Mouse (Mus musculus) lung, embryonic 14.5 days (tissue): ENCODE results near the gene Nfatc2. TPM values are rescaled to one million over a fixed set of nuclear protein-coding genes. Genes with fewer than 3 reads are reported as not detected.

ENCODE experiments used
- ATAC-seq: fragments of 200-750 bp; cut with Nextera tagmentation; 2 replicates; pipeline ENCODE4 v1.8.0; 2017; ENCODE audit warnings: mild to moderate bottlenecking, moderate TSS enrichment, moderate library complexity; ENCODE audit not compliant: insufficient read depth
- DNase-seq: peaks from one replicate; pipeline ENCODE4 v3.0.0-alpha.2; 2015
- H3K27ac ChIP-seq: fragments of 300-500 bp; sonication (generic); 2 replicates; pipeline ENCODE4 v1.5.1; 2014; ENCODE audit warnings: low read depth, mild to moderate bottlenecking, moderate library complexity
- H3K27me3 ChIP-seq: fragments of 300-500 bp; sonication (generic); 2 replicates; pipeline ENCODE4 v1.6.1; 2014; ENCODE audit warnings: low read length, control low read depth; ENCODE audit not compliant: insufficient read depth
- H3K36me3 ChIP-seq: fragments of 300-500 bp; sonication (generic); 2 replicates; pipeline ENCODE4 v1.6.1; 2014; ENCODE audit warnings: control low read depth; ENCODE audit not compliant: insufficient read depth
- H3K4me1 ChIP-seq: fragments of 300-500 bp; sonication (generic); 2 replicates; pipeline ENCODE4 v1.6.1; 2014; ENCODE audit warnings: antibody characterized with exemption, control low read depth; ENCODE audit not compliant: insufficient read depth
- H3K4me2 ChIP-seq: fragments of 300-500 bp; sonication (generic); 2 replicates; pipeline ENCODE4 v1.6.1; 2014; ENCODE audit warnings: mild to moderate bottlenecking
- H3K4me3 ChIP-seq: fragments of 300-500 bp; sonication (generic); 2 replicates; pipeline ENCODE4 v1.5.1; 2014; ENCODE audit warnings: low read depth, low read length
- H3K9ac ChIP-seq: fragments of 300-500 bp; sonication (generic); 2 replicates; pipeline ENCODE4 v1.6.1; 2014
- H3K9me3 ChIP-seq: fragments of 300-500 bp; sonication (generic); 2 replicates; pipeline ENCODE4 v1.6.1; 2016; ENCODE audit warnings: low read depth, low read length, control low read depth
- CTCF ChIP-seq: IDR thresholded peaks from 2 replicates; pipeline ENCODE4 v1.5.1; 2016; ENCODE audit warnings: antibody characterized with exemption, low read depth
- WGBS: fragments of 180-500 bp; shearing (Covaris S2); extraction: QIAGEN DNeasy Blood & Tissue Kit; methylation state at CpG from one replicate; pipeline ENCODE4 v1.1.7; 2014; 5-methylcytosine and 5-hydroxymethylcytosine counted together
- polyA plus RNA-seq: library from polyadenylated mRNA; unstranded; fragments of >200 nt; fragmentation: Nextera tagmentation; extraction: Ambion mirVana; gene quantifications from 2 replicates; pipeline ENCODE4 v1.2.1, GENCODE M21; 2014

The Nfatc2 gene
- polyA plus RNA-seq, 1 experiment from 2014 or later = 2.3 TPM

GRCm38 (mm10) chr2:168522247-168522646 is 79.2 kb downstream of the Nfatc2 start:
- no peak overlapping the region for H3K4me3 ChIP-seq
- DNase-seq = no peak
- peaks cover 17% of the 10 kb centered on the region for H3K4me1 ChIP-seq
- H3K27ac ChIP-seq = no peak overlapping the region
- no peaks in the 10 kb centered on the region for H3K36me3 ChIP-seq
- H3K27me3 ChIP-seq = no peaks in the 10 kb centered on the region
- TF ChIP-seq CTCF = no peak
- no peak overlapping the region for H3K4me2 ChIP-seq
- no peak overlapping the region for H3K9ac ChIP-seq
- 61% methylated on average over 3 of the region's 3 CpGs for WGBS
- H3K9me3 ChIP-seq = no peaks in the 10 kb centered on the region
- ATAC-seq = no peak

GRCm38 (mm10) chr2:168520771-168521170 is 80.7 kb downstream of the Nfatc2 start:
- H3K27ac ChIP-seq = no peak overlapping the region
- DNase-seq (no peak), ATAC-seq (no peak)
- H3K4me3 ChIP-seq = no peak overlapping the region
- H3K36me3 ChIP-seq = no peaks in the 10 kb centered on the region
- TF ChIP-seq CTCF = no peak
- peaks cover 14% of the 10 kb centered on the region for H3K4me1 ChIP-seq
- 88% methylated on average over 7 of the region's 7 CpGs for WGBS
- H3K9me3 ChIP-seq = no peaks in the 10 kb centered on the region
- H3K4me2 ChIP-seq = no peak overlapping the region
- H3K9ac ChIP-seq = no peak overlapping the region
- no peaks in the 10 kb centered on the region for H3K27me3 ChIP-seq

- WGBS = 72% methylated on average over 8 of the region's 8 CpGs
- Histone ChIP-seq H3K4me1 (peaks cover 3% of the 10 kb centered on the region), H3K27me3 (no peaks in the 10 kb centered on the region), H3K27ac (no peak overlapping the region), H3K36me3 (no peaks in the 10 kb centered on the region), H3K4me2 (no peak overlapping the region), H3K9me3 (no peaks in the 10 kb centered on the region), H3K9ac (no peak overlapping the region), H3K4me3 (no peak overlapping the region)
- ATAC-seq (no peak), DNase-seq (no peak)
- TF ChIP-seq CTCF = no peak
These were observed 81.9 kb downstream of the Nfatc2 start for GRCm38 (mm10) chr2:168519589-168519988.

GRCm38 (mm10) chr2:168518256-168518659 is 83.2 kb downstream of the Nfatc2 start:
- WGBS = 70% methylated on average over 15 of the region's 15 CpGs
- H3K27me3 ChIP-seq = no peaks in the 10 kb centered on the region
- H3K36me3 ChIP-seq = no peaks in the 10 kb centered on the region
- ATAC-seq = no peak
- no peaks in the 10 kb centered on the region for H3K4me1 ChIP-seq
- H3K9ac ChIP-seq = no peak overlapping the region
- H3K4me3 ChIP-seq = no peak overlapping the region
- no peak overlapping the region for H3K4me2 ChIP-seq
- DNase-seq = no peak
- H3K9me3 ChIP-seq = no peaks in the 10 kb centered on the region
- no peak overlapping the region for H3K27ac ChIP-seq
- no peak for TF ChIP-seq CTCF

GRCm38 (mm10) chr2:168517774-168518173 is 83.7 kb downstream of the Nfatc2 start:
- Histone ChIP-seq H3K27me3 (no peaks in the 10 kb centered on the region), H3K36me3 (no peaks in the 10 kb centered on the region), H3K9me3 (no peaks in the 10 kb centered on the region), H3K4me2 (no peak overlapping the region), H3K9ac (no peak overlapping the region), H3K4me3 (no peak overlapping the region), H3K27ac (no peak overlapping the region), H3K4me1 (no peaks in the 10 kb centered on the region)
- 82% methylated on average over 7 of the region's 7 CpGs for WGBS
- TF ChIP-seq CTCF = no peak
- ATAC-seq = no peak
- DNase-seq = no peak

GRCm38 (mm10) chr2:168516717-168517116 is 84.7 kb downstream of the Nfatc2 start:
- TF ChIP-seq CTCF = no peak
- WGBS = 73% methylated on average over 7 of the region's 7 CpGs
- DNase-seq = no peak
- H3K9me3 ChIP-seq = no peaks in the 10 kb centered on the region
- no peak overlapping the region for H3K9ac ChIP-seq
- H3K4me1 ChIP-seq = no peaks in the 10 kb centered on the region
- ATAC-seq = no peak
- H3K4me3 ChIP-seq = no peak overlapping the region
- H3K36me3 ChIP-seq = no peaks in the 10 kb centered on the region
- H3K4me2 ChIP-seq = no peak overlapping the region
- H3K27me3 ChIP-seq = no peaks in the 10 kb centered on the region
- H3K27ac ChIP-seq = no peak overlapping the region

- H3K27ac ChIP-seq = no peak overlapping the region
- no peaks in the 10 kb centered on the region for H3K9me3 ChIP-seq
- 69% methylated on average over 4 of the region's 4 CpGs for WGBS
- TF ChIP-seq CTCF = no peak
- no peak overlapping the region for H3K4me2 ChIP-seq
- ATAC-seq = no peak
- DNase-seq = no peak
- no peaks in the 10 kb centered on the region for H3K27me3 ChIP-seq
- H3K9ac ChIP-seq = no peak overlapping the region
- H3K36me3 ChIP-seq = no peaks in the 10 kb centered on the region
- H3K4me1 ChIP-seq = no peaks in the 10 kb centered on the region
- no peak overlapping the region for H3K4me3 ChIP-seq
These were observed 86.0 kb downstream of the Nfatc2 start for GRCm38 (mm10) chr2:168515466-168515865.

GRCm38 (mm10) chr2:168514131-168514530 is 87.3 kb downstream of the Nfatc2 start:
- no peak for TF ChIP-seq CTCF
- H3K9ac ChIP-seq = no peak overlapping the region
- H3K4me1 ChIP-seq = no peaks in the 10 kb centered on the region
- H3K4me2 ChIP-seq = no peak overlapping the region
- no peak overlapping the region for H3K27ac ChIP-seq
- no peak overlapping the region for H3K4me3 ChIP-seq
- 77% methylated on average over 5 of the region's 5 CpGs for WGBS
- no peaks in the 10 kb centered on the region for H3K27me3 ChIP-seq
- H3K36me3 ChIP-seq = no peaks in the 10 kb centered on the region
- DNase-seq (no peak), ATAC-seq (no peak)
- H3K9me3 ChIP-seq = no peaks in the 10 kb centered on the region
